Mouse (Mus musculus): Measurements from ENCODE around the gene Tff3.

Gene Tff3

DNA sequence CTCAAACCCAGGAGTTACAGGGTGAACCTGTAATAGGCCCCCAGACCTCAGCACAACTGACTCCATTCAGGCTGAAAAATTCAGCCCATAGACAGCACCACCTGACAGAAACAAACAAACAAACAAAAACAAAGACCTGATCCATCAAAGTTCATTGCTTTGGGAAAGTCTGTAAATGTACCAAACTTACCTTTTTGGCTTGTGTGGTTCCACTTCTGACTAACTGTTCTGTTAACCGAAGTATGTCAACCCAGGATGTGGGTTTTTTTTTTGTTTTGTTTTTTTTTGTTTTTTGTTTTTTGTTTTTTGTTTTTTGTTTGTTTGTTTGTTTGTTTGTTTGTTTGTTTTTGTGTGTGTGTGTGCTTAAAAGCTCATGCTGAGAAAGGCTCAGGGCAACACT, 7.4 kb upstream of the Tff3 start:
- no peak for DNase-seq (ENCODE audit: low read depth, low spot score)
- Histone ChIP-seq H3K27me3 (ENCODE audit: control insufficient read depth, insufficient read depth, low read length, poor library complexity, severe bottlenecking) (no peaks in the 10 kb centered on the region), H3K36me3 (ENCODE audit: control insufficient read depth, insufficient read depth, low read length, poor library complexity, severe bottlenecking) (no peaks in the 10 kb centered on the region)

DNA sequence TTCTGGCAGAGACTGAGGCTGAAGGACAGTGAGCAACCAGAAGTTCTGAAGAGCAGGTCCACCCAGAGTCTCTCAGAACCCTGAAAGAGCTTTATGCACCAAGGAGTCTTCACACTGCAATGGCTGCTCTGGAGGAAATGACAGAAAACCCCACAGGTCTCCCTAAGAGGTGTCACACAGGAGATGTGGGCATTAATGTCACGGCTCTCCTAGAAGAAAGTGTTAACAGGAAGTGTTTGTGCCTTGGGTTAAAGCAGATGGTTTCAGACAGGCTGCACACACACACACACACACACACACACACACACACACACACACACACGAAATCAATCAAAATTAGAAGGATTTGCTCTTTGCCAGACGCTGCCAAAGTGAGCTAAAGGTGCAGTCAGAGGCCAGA, 6.8 kb upstream of the Tff3 start:
- DNase-seq (ENCODE audit: low read depth, low spot score) = peak; percentile 18
- no peaks in the 10 kb centered on the region for H3K27me3 ChIP-seq (ENCODE audit: control insufficient read depth, insufficient read depth, low read length, poor library complexity, severe bottlenecking)
- H3K36me3 ChIP-seq (ENCODE audit: control insufficient read depth, insufficient read depth, low read length, poor library complexity, severe bottlenecking) = no peaks in the 10 kb centered on the region

DNA sequence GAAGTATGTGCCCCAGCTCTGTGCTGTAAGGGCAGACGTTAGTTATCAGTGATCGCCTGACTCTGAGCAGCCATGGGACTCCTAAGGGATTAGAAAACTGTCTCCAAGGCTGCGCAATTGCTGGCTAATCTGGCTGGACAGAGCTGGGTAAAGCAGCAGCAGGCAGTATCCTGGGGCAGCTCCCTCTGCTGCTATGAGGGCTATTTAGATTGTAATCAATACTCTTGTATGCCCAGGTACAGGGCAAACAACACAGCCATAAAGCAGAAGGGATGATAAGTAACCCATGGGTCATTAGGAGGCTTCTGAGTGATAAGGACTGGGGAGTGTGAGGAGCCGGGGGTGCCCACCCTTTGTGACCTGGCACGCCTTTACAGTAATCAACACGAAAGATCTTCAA, 5.5 kb upstream of the Tff3 start:
- no peaks in the 10 kb centered on the region for H3K27me3 ChIP-seq (ENCODE audit: control insufficient read depth, insufficient read depth, low read length, poor library complexity, severe bottlenecking)
- H3K36me3 ChIP-seq (ENCODE audit: control insufficient read depth, insufficient read depth, low read length, poor library complexity, severe bottlenecking) = no peaks in the 10 kb centered on the region
- no peak for DNase-seq (ENCODE audit: low read depth, low spot score)

DNA sequence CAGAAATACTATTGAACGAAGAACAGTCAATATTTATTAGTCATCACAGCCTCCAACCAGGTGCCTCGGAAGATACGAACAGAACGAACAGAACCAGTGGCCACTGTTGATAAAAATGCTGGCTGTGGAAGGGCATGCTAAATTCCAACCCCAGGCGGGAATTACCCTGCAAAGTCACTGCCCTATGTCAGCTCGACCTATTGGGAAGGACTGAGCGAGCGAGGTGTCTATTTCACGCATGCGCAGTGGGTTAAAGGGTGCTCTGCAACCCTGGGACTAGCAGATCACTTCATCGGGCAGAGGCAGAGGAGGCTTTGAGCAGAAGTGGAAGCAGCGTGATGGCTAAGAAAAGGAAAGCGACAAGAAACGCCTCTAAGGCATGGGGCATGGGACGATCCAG, 4.3 kb upstream of the Tff3 start:
- no peak for DNase-seq (ENCODE audit: low read depth, low spot score)
- Histone ChIP-seq H3K36me3 (ENCODE audit: control insufficient read depth, insufficient read depth, low read length, poor library complexity, severe bottlenecking) (no peaks in the 10 kb centered on the region), H3K27me3 (ENCODE audit: control insufficient read depth, insufficient read depth, low read length, poor library complexity, severe bottlenecking) (no peaks in the 10 kb centered on the region)

DNA sequence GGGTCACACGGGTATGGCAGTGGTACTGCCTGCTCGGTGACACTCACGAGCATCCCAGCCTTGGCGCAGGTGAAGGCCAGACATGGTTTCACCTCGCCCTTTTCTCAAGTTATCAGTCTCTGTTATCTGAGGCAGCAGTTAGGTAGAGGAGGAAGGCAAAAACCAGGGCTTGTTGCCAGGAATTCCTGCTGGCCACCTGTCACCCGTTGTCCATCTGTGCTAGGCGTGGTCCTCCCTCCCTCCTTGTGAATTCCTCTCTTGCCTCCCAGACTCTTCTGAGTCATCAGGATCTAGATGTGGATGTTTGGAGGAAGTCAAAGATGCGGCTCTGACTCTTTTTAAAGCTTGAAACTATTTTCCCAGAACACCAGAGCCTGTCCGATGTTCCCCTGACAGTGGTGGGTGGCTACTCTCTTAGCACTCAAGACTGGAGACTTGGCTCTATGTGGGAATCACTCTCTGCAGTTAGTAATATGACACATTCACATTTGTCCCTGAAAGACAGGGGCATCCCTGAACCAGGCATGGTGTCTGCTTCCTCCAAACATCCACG, 1.9 kb upstream of the Tff3 start:
- Histone ChIP-seq H3K36me3 (ENCODE audit: control insufficient read depth, insufficient read depth, low read length, poor library complexity, severe bottlenecking) (no peaks in the 10 kb centered on the region), H3K27me3 (ENCODE audit: control insufficient read depth, insufficient read depth, low read length, poor library complexity, severe bottlenecking) (no peaks in the 10 kb centered on the region)
- DNase-seq (ENCODE audit: low read depth, low spot score) = no peak

DNA sequence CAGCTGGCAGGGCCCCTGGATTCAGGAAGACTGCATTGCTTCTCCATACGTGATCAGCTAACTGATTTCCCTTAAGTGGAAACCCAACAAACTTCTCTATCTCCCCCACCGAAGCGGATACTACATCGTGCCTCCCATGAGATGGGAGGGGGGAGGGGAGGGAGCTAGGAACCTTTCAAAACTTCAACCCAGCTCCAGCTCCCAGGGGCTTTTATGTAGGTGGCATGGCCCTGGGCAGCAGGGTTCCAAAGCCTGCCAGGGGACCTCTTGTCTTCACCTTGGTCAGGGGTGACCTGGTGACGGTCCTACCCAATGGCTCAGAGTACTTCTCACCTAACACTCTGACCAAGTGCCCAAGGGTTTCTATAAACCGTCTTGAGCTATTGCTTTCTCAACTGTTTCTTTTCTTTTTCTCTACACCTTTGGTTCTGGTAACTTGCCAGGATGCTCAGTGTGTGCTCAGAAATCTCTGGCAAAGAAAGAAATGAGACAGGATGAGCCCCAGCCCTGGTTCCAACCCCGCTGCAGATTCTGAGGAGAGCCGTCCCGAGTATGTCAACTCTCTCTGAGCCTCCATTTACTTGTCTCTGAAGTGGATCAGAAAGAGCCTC, 633 bp downstream of the Tff3 start:
- Histone ChIP-seq H3K27me3 (ENCODE audit: control insufficient read depth, insufficient read depth, low read length, poor library complexity, severe bottlenecking) (no peaks in the 10 kb centered on the region), H3K36me3 (ENCODE audit: control insufficient read depth, insufficient read depth, low read length, poor library complexity, severe bottlenecking) (no peaks in the 10 kb centered on the region)
- no peak for DNase-seq (ENCODE audit: low read depth, low spot score)

DNA sequence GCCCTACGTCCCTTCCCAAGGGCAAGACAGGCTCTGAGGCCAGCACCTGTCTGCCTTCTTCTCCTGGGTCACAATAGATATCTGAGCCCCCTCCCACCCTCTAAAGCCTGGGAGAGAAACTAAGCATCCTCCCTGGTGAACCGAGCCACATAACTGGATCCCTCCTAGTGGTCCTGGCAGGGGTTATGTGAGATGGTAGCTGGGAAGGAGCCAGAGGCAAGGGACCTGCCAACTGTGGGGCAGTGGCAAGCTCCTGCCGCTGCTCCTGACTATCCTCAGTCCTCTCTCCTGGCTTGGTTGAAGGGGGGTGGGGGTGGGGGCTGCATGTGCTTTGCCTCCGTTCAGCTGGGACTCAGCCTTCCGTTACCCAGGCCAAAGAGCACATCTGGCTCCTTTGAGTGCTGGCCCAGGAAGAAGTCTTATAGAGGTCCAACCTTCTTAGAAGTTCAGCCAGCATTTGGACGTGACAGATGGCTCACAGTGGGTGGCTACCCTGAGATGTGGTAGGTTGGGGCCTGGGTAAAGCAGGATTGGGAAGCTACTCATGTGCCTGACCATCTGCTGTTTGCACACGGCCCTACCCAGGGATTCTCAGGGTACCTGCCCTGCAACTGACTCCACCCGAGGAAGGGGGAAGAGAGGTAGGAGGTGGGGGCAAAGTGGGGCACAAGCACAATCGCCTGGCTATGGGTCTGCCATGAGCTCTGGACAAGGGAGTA, 3.7 kb downstream of the Tff3 start:
- DNase-seq (ENCODE audit: low read depth, low spot score) = no peak
- Histone ChIP-seq H3K27me3 (ENCODE audit: control insufficient read depth, insufficient read depth, low read length, poor library complexity, severe bottlenecking) (no peaks in the 10 kb centered on the region), H3K36me3 (ENCODE audit: control insufficient read depth, insufficient read depth, low read length, poor library complexity, severe bottlenecking) (no peaks in the 10 kb centered on the region)

DNA sequence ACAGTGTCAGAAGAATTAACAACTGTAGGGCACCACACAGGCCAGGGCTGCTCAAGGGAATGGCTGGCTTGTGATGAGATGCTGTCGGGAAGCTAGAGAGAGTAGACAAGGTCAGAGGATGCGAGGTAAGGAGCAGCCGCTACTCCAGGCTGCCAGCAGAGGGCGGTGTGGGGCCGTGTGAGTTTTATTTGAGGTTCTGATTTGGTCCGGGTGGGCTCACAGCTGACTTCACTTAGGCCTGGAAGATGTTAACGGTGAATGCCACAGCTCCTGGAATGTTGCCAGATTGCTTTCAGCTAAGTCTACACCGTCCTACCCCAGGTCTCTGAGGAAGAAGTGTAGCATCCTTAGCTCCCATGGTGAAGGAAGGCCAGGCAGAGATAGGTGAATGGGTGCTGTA, 7.5 kb downstream of the Tff3 start:
- Histone ChIP-seq H3K36me3 (ENCODE audit: control insufficient read depth, insufficient read depth, low read length, poor library complexity, severe bottlenecking) (peaks cover 2% of the 10 kb centered on the region; the same call in 1 of the 2 replicates), H3K27me3 (ENCODE audit: control insufficient read depth, insufficient read depth, low read length, poor library complexity, severe bottlenecking) (no peaks in the 10 kb centered on the region)
- DNase-seq (ENCODE audit: low read depth, low spot score) = peak; percentile 75

DNA sequence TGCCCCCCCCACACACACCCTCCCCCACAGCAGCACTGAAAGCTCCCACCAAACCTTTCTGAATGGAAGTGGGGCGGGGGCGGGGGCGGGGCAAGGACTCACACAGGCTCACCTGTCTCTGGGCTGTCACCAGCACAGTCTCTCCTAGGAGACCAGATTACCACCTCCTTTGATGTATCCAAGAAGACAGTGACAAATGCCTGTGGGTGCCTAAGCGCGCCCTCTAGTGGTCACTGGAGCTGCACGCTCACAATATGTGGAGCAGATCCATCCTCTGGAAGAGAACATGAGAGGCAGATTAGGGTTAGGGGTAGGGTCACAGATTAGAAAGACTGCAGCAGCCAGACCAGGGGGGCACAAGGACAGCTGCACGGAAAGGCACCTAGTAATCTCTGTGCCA, 10.0 kb downstream of the Tff3 start:
- Histone ChIP-seq H3K36me3 (ENCODE audit: control insufficient read depth, insufficient read depth, low read length, poor library complexity, severe bottlenecking) (peaks cover 7% of the 10 kb centered on the region), H3K27me3 (ENCODE audit: control insufficient read depth, insufficient read depth, low read length, poor library complexity, severe bottlenecking) (no peaks in the 10 kb centered on the region)
- peak; percentile 85 for DNase-seq (ENCODE audit: low read depth, low spot score)

DNA sequence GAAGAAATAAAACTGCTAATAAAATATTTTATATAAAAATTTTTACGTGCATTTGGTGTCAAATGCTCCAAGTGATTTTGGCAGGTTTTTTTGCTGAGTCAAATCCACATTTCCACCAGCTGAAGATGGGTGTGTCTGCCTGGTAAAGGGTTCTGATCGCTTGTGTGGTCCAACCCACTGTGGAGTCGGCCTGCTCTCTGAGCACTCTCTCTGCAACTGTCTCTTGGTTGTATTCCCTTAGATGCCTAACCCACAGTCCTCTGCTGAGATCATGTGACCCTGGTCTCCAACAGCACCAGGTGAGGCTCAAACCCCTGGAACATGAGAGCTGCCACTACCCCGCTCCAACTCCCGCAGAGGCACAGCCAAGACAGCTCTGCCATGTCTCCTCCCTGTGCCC, 11.5 kb downstream of the Tff3 start:
- no peak for DNase-seq (ENCODE audit: low read depth, low spot score)
- peaks cover 13% of the 10 kb centered on the region for H3K36me3 ChIP-seq (ENCODE audit: control insufficient read depth, insufficient read depth, low read length, poor library complexity, severe bottlenecking)
- H3K27me3 ChIP-seq (ENCODE audit: control insufficient read depth, insufficient read depth, low read length, poor library complexity, severe bottlenecking) = no peaks in the 10 kb centered on the region

DNA sequence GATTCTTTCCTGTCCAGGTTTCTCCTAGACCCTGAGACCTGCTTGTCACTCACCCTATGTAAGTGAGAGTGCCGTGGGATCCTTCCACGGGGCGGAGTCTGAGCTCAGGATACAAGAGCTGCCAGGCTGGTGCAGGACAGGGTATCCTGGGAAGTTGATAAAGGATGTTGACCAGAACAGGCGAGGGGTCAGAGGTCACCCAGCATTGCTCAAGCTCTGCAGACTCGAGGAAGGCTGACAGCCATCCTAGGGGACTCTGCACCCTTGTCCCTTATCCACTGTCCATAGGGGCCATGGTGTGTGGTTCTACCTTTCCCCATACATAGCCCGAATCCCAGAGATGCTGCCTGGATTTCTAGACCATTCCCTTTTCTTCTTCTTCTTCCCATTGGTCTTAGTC, 13.4 kb downstream of the Tff3 start:
- H3K27me3 ChIP-seq (ENCODE audit: control insufficient read depth, insufficient read depth, low read length, poor library complexity, severe bottlenecking) = no peaks in the 10 kb centered on the region

DNA sequence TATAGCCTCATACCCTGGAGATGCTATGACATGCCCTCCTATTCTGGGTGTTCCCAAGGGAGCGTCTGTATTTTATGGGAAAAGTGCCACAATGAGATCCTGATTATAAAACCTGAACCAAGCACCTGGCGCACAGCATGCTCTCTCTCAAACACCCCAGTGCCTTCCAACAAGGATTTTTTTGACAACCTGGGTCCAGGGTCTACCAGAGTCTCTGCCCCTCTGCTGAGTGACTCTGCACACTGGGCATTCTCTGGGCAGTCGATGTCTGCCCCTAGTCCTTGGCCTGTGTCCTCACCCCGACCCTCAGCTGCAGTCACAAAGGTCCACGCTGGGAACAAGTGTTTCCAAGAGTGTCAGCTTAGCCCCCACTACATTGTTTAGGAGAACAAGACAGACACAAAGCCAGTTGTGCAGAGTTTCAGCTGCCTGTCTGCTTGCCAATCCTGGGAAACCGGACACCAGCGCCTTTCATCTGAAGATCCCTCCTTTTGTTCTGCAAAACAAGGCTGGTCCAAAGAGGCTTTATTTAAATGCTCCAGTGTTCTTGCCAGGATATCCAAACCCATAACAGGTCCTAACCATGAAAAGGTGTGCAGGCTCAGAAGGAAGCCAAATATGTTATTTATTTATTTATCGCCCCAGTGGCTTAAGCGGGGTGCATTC, 16.1 kb downstream of the Tff3 start:
- Histone ChIP-seq H3K27me3 (ENCODE audit: control insufficient read depth, insufficient read depth, low read length, poor library complexity, severe bottlenecking) (no peaks in the 10 kb centered on the region), H3K36me3 (ENCODE audit: control insufficient read depth, insufficient read depth, low read length, poor library complexity, severe bottlenecking) (peaks cover 24% of the 10 kb centered on the region)
- DNase-seq (ENCODE audit: low read depth, low spot score) = no peak

More for the DNA sequence above, 13.4 kb downstream of the Tff3 start:
- no peak for DNase-seq (ENCODE audit: low read depth, low spot score)
- peaks cover 18% of the 10 kb centered on the region for H3K36me3 ChIP-seq (ENCODE audit: control insufficient read depth, insufficient read depth, low read length, poor library complexity, severe bottlenecking)

DNA sequence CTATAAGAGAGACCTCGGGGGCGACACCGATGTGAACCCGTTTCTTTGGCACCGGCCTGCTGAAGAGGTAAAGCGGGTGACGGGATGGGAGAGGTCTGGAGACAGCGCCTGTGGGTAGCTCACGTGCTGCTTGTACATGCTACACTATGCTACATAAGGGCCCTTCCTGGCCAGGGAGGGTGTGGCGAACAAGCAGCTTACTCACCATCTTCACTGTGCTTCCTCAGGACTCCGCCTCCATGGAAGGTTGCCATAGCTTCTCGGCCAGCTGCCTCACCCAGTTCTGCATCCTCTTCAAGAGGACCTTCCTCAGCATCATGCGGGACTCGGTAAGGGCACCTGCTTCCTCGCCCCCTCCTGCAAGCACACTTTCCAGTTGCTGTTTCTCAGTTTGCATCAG, 21.1 kb downstream of the Tff3 start:
- DNase-seq (ENCODE audit: low read depth, low spot score) = no peak
- no peaks in the 10 kb centered on the region for H3K27me3 ChIP-seq (ENCODE audit: control insufficient read depth, insufficient read depth, low read length, poor library complexity, severe bottlenecking)
- peaks cover 25% of the 10 kb centered on the region for H3K36me3 ChIP-seq (ENCODE audit: control insufficient read depth, insufficient read depth, low read length, poor library complexity, severe bottlenecking)

DNA sequence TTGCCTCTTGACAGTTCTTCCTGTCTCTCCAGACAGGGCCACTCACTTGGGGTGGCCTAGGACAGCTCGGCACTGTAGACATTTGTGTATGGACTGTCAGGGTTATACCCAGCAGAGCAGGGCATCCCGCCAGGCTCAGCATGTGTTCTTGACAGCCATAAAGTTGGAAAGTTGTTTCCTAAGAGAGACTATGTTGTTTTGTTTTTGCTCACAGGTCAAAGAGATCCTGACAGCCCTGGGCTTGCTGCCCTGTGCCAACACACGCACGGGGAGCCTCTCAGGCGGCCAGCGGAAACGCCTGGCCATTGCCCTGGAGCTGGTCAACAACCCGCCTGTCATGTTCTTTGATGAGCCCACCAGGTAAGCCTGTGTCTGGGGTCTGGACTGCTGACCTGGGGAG, 25.6 kb downstream of the Tff3 start:
- peaks cover 17% of the 10 kb centered on the region for H3K36me3 ChIP-seq (ENCODE audit: control insufficient read depth, insufficient read depth, low read length, poor library complexity, severe bottlenecking)
- no peak for DNase-seq (ENCODE audit: low read depth, low spot score)
- no peaks in the 10 kb centered on the region for H3K27me3 ChIP-seq (ENCODE audit: control insufficient read depth, insufficient read depth, low read length, poor library complexity, severe bottlenecking)

DNA sequence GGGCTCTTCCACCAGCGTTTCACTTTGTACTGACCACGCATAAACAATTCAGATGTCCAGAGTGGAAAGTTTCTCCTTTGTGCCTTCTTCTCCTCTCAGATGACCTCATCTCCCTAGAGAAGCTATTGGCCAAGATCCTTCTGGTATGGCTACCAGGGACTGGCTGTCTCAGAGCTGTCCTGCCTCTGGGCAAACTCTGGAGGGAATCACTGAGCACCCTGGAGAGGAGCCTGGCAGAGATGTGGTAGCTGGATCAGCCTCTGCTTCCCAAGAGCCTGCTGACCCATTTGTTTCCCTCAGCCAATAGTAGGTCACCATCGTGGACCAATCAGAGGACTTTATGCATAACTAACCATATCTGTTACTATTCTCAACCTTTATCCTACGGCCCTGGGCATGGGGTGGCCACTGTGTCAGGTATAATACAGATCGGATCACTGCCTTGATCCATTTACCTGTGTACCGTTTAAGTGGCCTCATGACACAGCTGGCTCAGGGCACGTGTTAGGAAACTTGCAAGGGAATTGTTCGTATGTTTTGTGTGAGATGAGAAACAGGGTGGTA, 26.4 kb downstream of the Tff3 start:
- DNase-seq (ENCODE audit: low read depth, low spot score) = no peak
- Histone ChIP-seq H3K27me3 (ENCODE audit: control insufficient read depth, insufficient read depth, low read length, poor library complexity, severe bottlenecking) (no peaks in the 10 kb centered on the region), H3K36me3 (ENCODE audit: control insufficient read depth, insufficient read depth, low read length, poor library complexity, severe bottlenecking) (peaks cover 12% of the 10 kb centered on the region)

Data from splenic B cell, adult 2 months (primary cell).